Mouse (Mus musculus) heart, adult 2 months (tissue): ENCODE measurements around the gene Map3k9. TPM values are rescaled to one million over a fixed set of nuclear protein-coding genes. Genes with fewer than 3 reads are reported as not detected.

Source experiments
- DNase-seq, 2 experiments: peaks; one replicate each; pipeline ENCODE4 v3.0.0; 2021
- H3K27ac ChIP-seq: fragments of 200-600 bp; 2 replicates; pipeline ENCODE4 v1.8.1; 2022
- H3K27me3 ChIP-seq: fragments of 200-500 bp; 2 replicates; pipeline ENCODE4 v1.6.1; 2012; ENCODE audit warnings: mild to moderate bottlenecking, low read length, inconsistent platforms, mixed read lengths; ENCODE audit not compliant: control insufficient read depth, insufficient read depth
- H3K36me3 ChIP-seq: fragments of 200-500 bp; 2 replicates; pipeline ENCODE4 v1.6.1; 2012; ENCODE audit warnings: low read length, inconsistent platforms; ENCODE audit not compliant: control insufficient read depth, insufficient read depth
- H3K4me1 ChIP-seq: fragments of 200-500 bp; 2 replicates; pipeline ENCODE4 v1.6.1; 2011; ENCODE audit warnings: low read length; ENCODE audit not compliant: control insufficient read depth, insufficient read depth
- H3K4me3 ChIP-seq: fragments of 200-600 bp; 2 replicates; pipeline ENCODE4 v1.8.1; 2022
- H3K79me2 ChIP-seq: fragments of 200-500 bp; replicated peaks from 2 replicates; pipeline ENCODE4 v1.6.1; 2012; ENCODE audit warnings: mild to moderate bottlenecking, inconsistent platforms, low read length, moderate library complexity, mixed read lengths; ENCODE audit not compliant: control insufficient read depth, insufficient read depth
- H3K9ac ChIP-seq: fragments of 200-500 bp; 2 replicates; pipeline ENCODE4 v1.6.1; 2012; ENCODE audit warnings: low read depth, mild to moderate bottlenecking, control low read depth, inconsistent platforms, low read length, mixed read lengths
- CTCF ChIP-seq: fragments of 200-600 bp; IDR thresholded peaks from 2 replicates; pipeline ENCODE4 v1.8.1; 2022; ENCODE audit warnings: antibody characterized with exemption, mild to moderate bottlenecking, moderate library complexity
- EP300 ChIP-seq: fragments of 200-500 bp; IDR thresholded peaks from 2 replicates; pipeline ENCODE4 v1.6.1; 2011; ENCODE audit warnings: low read depth, low read length, control low read depth; ENCODE audit not compliant: insufficient read depth
- POLR2A ChIP-seq: fragments of 200-500 bp; IDR thresholded peaks from 2 replicates; pipeline ENCODE4 v1.6.1; 2011; ENCODE audit warnings: mild to moderate bottlenecking, low read depth, low read length, control low read depth; ENCODE audit not compliant: insufficient read depth
- WGBS: fragments of 180-500 bp; shearing (Covaris S2); methylation state at CpG from one replicate; pipeline ENCODE4 v1.1.7; 2018; 5-methylcytosine and 5-hydroxymethylcytosine counted together
- intact Hi-C: fragments of 180-260 bp; cut with DNase I; formaldehyde crosslinking; loops from one replicate; pipeline ENCODE4 v1.15.1; 2025
- polyA plus RNA-seq: library from polyadenylated mRNA; depleted of rRNA; stranded (reverse); fragments of >200 nt; gene quantifications from 2 replicates; pipeline ENCODE4 v1.2.3, GENCODE M21; 2012
- total RNA-seq, 2 experiments: library from RNA; stranded (reverse); gene quantifications; 2 replicates each; pipeline ENCODE4 v1.2.3; 2021

Map3k9 gene
- total and polyA plus RNA-seq, 3 experiments = 0.08 to 0.29 (median 0.20) TPM

GRCm38 (mm10) chr12:81792511-81793218, 11.7 kb upstream of the Map3k9 start:
- Histone ChIP-seq H3K36me3 (no peaks in the 10 kb centered on the region), H3K27ac (no peak overlapping the region), H3K9ac (no peak overlapping the region), H3K79me2 (no peaks in the 10 kb centered on the region), H3K4me3 (no peak overlapping the region), H3K4me1 (peaks cover 1% of the 10 kb centered on the region; the same call in 1 of the 2 replicates), H3K27me3 (no peaks in the 10 kb centered on the region)
- no peak for DNase-seq
- TF ChIP-seq EP300 = no peak
- TF ChIP-seq POLR2A = no peak
- TF ChIP-seq CTCF = no peak
- intact Hi-C loops = no loop called here
- 47% methylated on average over 6 of the region's 6 CpGs for WGBS

- no peaks in the 10 kb centered on the region for H3K27me3 ChIP-seq
- WGBS = 48% methylated on average over 2 of the region's 2 CpGs
- H3K79me2 ChIP-seq = no peaks in the 10 kb centered on the region
- no peaks in the 10 kb centered on the region for H3K4me1 ChIP-seq
- no peak overlapping the region for H3K4me3 ChIP-seq
- TF ChIP-seq CTCF (no peak), EP300 (no peak), POLR2A (no peak)
- H3K36me3 ChIP-seq = no peaks in the 10 kb centered on the region
- no peak overlapping the region for H3K27ac ChIP-seq
- intact Hi-C loops = no loop called here
- DNase-seq = no peak
- H3K9ac ChIP-seq = no peak overlapping the region
Observed at GRCm38 (mm10) chr12:81789499-81789898, 8.5 kb upstream of the Map3k9 start.

GRCm38 (mm10) chr12:81788672-81789084, 7.7 kb upstream of the Map3k9 start:
- H3K4me3 ChIP-seq = no peak overlapping the region
- H3K9ac ChIP-seq = no peak overlapping the region

GRCm38 (mm10) chr12:81787262-81787661, 6.3 kb upstream of the Map3k9 start:
- H3K27ac ChIP-seq = no peak overlapping the region
- H3K9ac ChIP-seq = no peak overlapping the region
- no peak overlapping the region for H3K4me3 ChIP-seq
- H3K79me2 ChIP-seq = no peaks in the 10 kb centered on the region
- 44% methylated on average over 12 of the region's 12 CpGs for WGBS
- H3K36me3 ChIP-seq = no peaks in the 10 kb centered on the region
- H3K4me1 ChIP-seq = no peaks in the 10 kb centered on the region
- no peaks in the 10 kb centered on the region for H3K27me3 ChIP-seq
- no peak for DNase-seq
- intact Hi-C loops = no loop called here
- TF ChIP-seq POLR2A = no peak
- no peak for TF ChIP-seq EP300
- TF ChIP-seq CTCF = 0 out of 2 replicates have a peak, but pooled peaks have one; percentile 23

More at GRCm38 (mm10) chr12:81788672-81789084, 7.7 kb upstream of the Map3k9 start:
- peak; percentile 88 to 91 for DNase-seq
- intact Hi-C loops = loop anchor here (1.0 kb wide), 1 partner anchor 169 kb away; no protein-coding TSS in a partner anchor
- H3K79me2 ChIP-seq = no peaks in the 10 kb centered on the region
- no peaks in the 10 kb centered on the region for H3K4me1 ChIP-seq
- H3K27me3 ChIP-seq = no peaks in the 10 kb centered on the region
- no peaks in the 10 kb centered on the region for H3K36me3 ChIP-seq
- TF ChIP-seq POLR2A = no peak
- TF ChIP-seq EP300 = peak; percentile 92
- no peak; the same call in 1 of the 2 replicates for TF ChIP-seq CTCF
- under 1% methylated on average over 9 of the region's 9 CpGs for WGBS
- no peak overlapping the region for H3K27ac ChIP-seq

GRCm38 (mm10) chr12:81783301-81783700, 2.3 kb upstream of the Map3k9 start:
- no peak overlapping the region for H3K9ac ChIP-seq
- H3K27ac ChIP-seq = no peak overlapping the region
- H3K4me3 ChIP-seq = no peak overlapping the region
- 73% methylated on average over 4 of the region's 4 CpGs for WGBS
- TF ChIP-seq CTCF (no peak), POLR2A (no peak), EP300 (no peak)
- no peaks in the 10 kb centered on the region for H3K4me1 ChIP-seq
- H3K27me3 ChIP-seq = peaks cover 6% of the 10 kb centered on the region
- H3K79me2 ChIP-seq = no peaks in the 10 kb centered on the region
- no peaks in the 10 kb centered on the region for H3K36me3 ChIP-seq
- intact Hi-C loops = no loop called here
- no peak for DNase-seq

GRCm38 (mm10) chr12:81782606-81783005, 1.6 kb upstream of the Map3k9 start:
- no peak overlapping the region for H3K4me3 ChIP-seq
- WGBS = 84% methylated on average over 6 of the region's 6 CpGs
- no peaks in the 10 kb centered on the region for H3K79me2 ChIP-seq
- H3K4me1 ChIP-seq = no peaks in the 10 kb centered on the region
- no peaks in the 10 kb centered on the region for H3K36me3 ChIP-seq
- no peak for DNase-seq
- intact Hi-C loops = no loop called here
- no peak overlapping the region for H3K9ac ChIP-seq
- no peak for TF ChIP-seq EP300
- no peak for TF ChIP-seq CTCF
- no peak for TF ChIP-seq POLR2A
- H3K27me3 ChIP-seq = peaks cover 6% of the 10 kb centered on the region
- H3K27ac ChIP-seq = no peak overlapping the region
